Mouse (Mus musculus): ENCODE results near the gene Rpl10a. TPM values are rescaled to one million over a fixed set of nuclear protein-coding genes. Genes with fewer than 3 reads are reported as not detected.
A peak's percentile ranks its signal among the peaks of the same experiment; 100 is the strongest.

Rpl10a gene
- total and polyA plus RNA-seq, 2 experiments from 2014 or later: 366 to 1,161 TPM

DNA sequence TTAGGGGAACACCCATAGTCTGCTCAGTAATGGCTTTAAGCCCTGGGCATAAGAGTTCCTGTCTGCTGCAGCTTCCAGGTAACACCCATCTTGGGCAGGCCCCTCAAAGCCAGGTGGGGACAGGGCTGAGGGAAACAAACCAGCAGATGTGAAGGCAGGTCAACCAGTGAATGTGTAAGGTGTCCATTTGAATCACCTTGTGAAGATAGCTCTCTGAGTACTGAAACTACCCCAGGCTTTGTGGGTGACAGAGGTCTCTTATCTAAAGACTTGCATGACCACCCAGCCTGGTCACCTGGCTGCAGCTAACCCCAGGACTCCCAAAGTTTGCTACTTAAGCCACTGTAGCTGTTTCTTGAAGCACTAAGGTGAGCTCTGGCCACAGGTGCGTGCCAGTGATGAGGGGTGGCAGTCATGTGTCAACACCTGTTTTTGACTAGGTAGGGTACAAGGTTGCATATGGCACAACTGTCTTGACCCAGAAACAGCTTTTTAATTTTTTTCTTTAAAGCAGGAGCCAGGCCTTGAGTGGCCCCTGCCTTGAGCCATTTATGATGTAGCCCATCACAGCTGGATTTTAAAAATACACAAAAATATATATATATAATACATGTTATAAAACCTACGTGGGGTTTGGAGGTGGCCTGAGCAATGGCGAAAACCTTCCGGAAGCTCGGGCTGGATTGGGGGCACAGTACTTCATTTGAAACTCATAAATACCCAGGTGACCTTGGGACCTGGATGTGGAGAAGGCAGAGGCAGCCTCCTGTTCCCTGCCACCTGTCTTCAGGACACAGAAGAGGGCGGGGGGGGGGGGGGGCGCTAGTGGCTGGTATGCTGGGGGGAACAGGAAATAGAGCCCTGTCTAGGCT, 3.2 kb downstream of the Rpl10a start:
- TF ChIP-seq CTCF (IDR thresholded peaks at IDR 0.05; ENCODE audit: low read depth): no peak
- Histone ChIP-seq H3K36me3 (ENCODE audit: insufficient read depth) (peaks cover 18% of the 10 kb centered on the region), H3K4me2 (ENCODE audit: low read depth) (no peak overlapping the region), H3K27me3 (ENCODE audit: insufficient read depth, low read length) (no peaks in the 10 kb centered on the region), H3K9me3 (ENCODE audit: low read length) (no peaks in the 10 kb centered on the region), H3K9ac (no peak overlapping the region), H3K4me1 (ENCODE audit: insufficient read depth) (peaks cover 14% of the 10 kb centered on the region), H3K27ac (ENCODE audit: low read depth, low read length) (no peak overlapping the region), H3K4me3 (ENCODE audit: low read depth, low read length) (no peak overlapping the region)
- ATAC-seq (no peak), DNase-seq (no peak)
- 38% methylated on average over 6 of the region's 7 CpGs for WGBS

GRCm38 (mm10) chr17:28332113-28332914, 4.0 kb downstream of the Rpl10a start:
- H3K4me3 ChIP-seq (ENCODE audit: low read depth, low read length): no peak overlapping the region
- peaks cover 14% of the 10 kb centered on the region for H3K4me1 ChIP-seq (ENCODE audit: insufficient read depth)
- ATAC-seq (no peak), DNase-seq (no peak)
- H3K9me3 ChIP-seq (ENCODE audit: low read length): no peaks in the 10 kb centered on the region
- no peak overlapping the region for H3K27ac ChIP-seq (ENCODE audit: low read depth, low read length)
- H3K36me3 ChIP-seq (ENCODE audit: insufficient read depth): peaks cover 18% of the 10 kb centered on the region
- H3K4me2 ChIP-seq (ENCODE audit: low read depth): no peak overlapping the region
- no peaks in the 10 kb centered on the region for H3K27me3 ChIP-seq (ENCODE audit: insufficient read depth, low read length)
- 53% methylated on average over 13 of the region's 13 CpGs for WGBS
- no peak for TF ChIP-seq CTCF (IDR thresholded peaks at IDR 0.05; ENCODE audit: low read depth)
- no peak overlapping the region for H3K9ac ChIP-seq

- peaks cover 9% of the 10 kb centered on the region for H3K4me1 ChIP-seq (ENCODE audit: insufficient read depth)
- no peak for ATAC-seq
- H3K27ac ChIP-seq (ENCODE audit: low read depth, low read length): no peak overlapping the region
- H3K36me3 ChIP-seq (ENCODE audit: insufficient read depth): peaks cover 18% of the 10 kb centered on the region
- H3K9me3 ChIP-seq (ENCODE audit: low read length): no peaks in the 10 kb centered on the region
- 63% methylated on average over 31 of the region's 31 CpGs for WGBS
- TF ChIP-seq CTCF (IDR thresholded peaks at IDR 0.05; ENCODE audit: low read depth): no peak
- no peak overlapping the region for H3K4me2 ChIP-seq (ENCODE audit: low read depth)
- DNase-seq: no peak
- H3K4me3 ChIP-seq (ENCODE audit: low read depth, low read length): no peak overlapping the region
- no peaks in the 10 kb centered on the region for H3K27me3 ChIP-seq (ENCODE audit: insufficient read depth, low read length)
- no peak overlapping the region for H3K9ac ChIP-seq
Observed at GRCm38 (mm10) chr17:28332915-28333546, 4.8 kb downstream of the Rpl10a start.

GRCm38 (mm10) chr17:28335267-28335666, 7.0 kb downstream of the Rpl10a start:
- TF ChIP-seq CTCF (IDR thresholded peaks at IDR 0.05; ENCODE audit: low read depth): no peak
- peaks cover 10% of the 10 kb centered on the region for H3K36me3 ChIP-seq (ENCODE audit: insufficient read depth)
- no peak overlapping the region for H3K9ac ChIP-seq
- DNase-seq: no peak
- H3K27me3 ChIP-seq (ENCODE audit: insufficient read depth, low read length): no peaks in the 10 kb centered on the region
- H3K4me1 ChIP-seq (ENCODE audit: insufficient read depth): no peaks in the 10 kb centered on the region
- no peak overlapping the region for H3K4me2 ChIP-seq (ENCODE audit: low read depth)
- H3K9me3 ChIP-seq (ENCODE audit: low read length): no peaks in the 10 kb centered on the region
- ATAC-seq: no peak
- 74% methylated on average over 10 of the region's 10 CpGs for WGBS
- H3K27ac ChIP-seq (ENCODE audit: low read depth, low read length): no peak overlapping the region
- H3K4me3 ChIP-seq (ENCODE audit: low read depth, low read length): no peak overlapping the region

DNA sequence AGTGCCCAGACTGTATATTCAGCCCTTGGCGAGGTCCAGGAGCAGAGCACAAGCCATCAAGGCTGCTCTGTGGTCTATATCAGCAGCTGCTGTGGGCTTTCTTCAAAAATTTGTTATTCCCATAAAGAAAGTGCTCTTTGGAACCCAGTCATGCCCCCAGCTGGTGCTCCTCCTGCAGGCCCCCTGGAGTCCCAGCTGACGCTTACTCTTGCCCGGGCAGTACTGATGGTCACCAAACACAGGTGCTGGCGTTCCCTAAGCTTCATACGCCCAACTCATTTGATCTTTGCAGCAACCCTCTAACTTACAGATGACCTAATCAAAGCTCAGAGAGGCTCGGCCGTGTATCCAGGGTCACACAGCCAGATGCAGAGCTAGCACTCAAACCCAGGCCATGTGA, 9.3 kb downstream of the Rpl10a start:
- no peaks in the 10 kb centered on the region for H3K9me3 ChIP-seq (ENCODE audit: low read length)
- TF ChIP-seq CTCF (IDR thresholded peaks at IDR 0.05; ENCODE audit: low read depth): no peak
- DNase-seq (no peak), ATAC-seq (no peak)
- H3K4me2 ChIP-seq (ENCODE audit: low read depth): no peak overlapping the region
- no peak overlapping the region for H3K27ac ChIP-seq (ENCODE audit: low read depth, low read length)
- H3K27me3 ChIP-seq (ENCODE audit: insufficient read depth, low read length): no peaks in the 10 kb centered on the region
- H3K9ac ChIP-seq: no peak overlapping the region
- no peak overlapping the region for H3K4me3 ChIP-seq (ENCODE audit: low read depth, low read length)
- 90% methylated on average over 7 of the region's 7 CpGs for WGBS
- 0 out of 2 replicates have a peak, but pooled peaks cover 4% of the 10 kb centered on the region for H3K4me1 ChIP-seq (ENCODE audit: insufficient read depth)
- H3K36me3 ChIP-seq (ENCODE audit: insufficient read depth): no peaks in the 10 kb centered on the region

DNA sequence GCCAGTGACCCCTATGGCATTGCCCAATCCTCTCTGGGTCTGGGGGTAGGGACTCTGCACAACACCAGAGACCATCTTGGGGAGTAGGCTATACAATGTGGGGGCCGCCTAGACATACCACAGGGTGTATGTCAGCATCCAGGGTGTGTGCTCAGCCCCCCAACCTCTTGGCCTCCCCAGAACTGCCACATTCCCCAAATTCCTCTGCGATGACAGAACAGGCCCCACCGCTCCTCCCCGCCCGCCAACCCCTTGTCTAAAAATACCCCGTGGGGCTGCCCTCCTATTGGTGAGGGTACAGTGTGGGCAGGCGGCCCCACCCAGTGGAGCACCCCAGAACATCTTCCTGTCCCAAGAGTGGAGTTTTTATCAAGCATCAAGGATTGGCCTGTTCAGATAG, 12.3 kb downstream of the Rpl10a start:
- ATAC-seq (peak; percentile 3; the same call in 1 of the 2 replicates), DNase-seq (no peak)
- WGBS: 75% methylated on average over 7 of the region's 7 CpGs
- 0 out of 2 replicates have a peak overlapping the region, but pooled peaks have one; percentile 46 for H3K4me2 ChIP-seq (ENCODE audit: low read depth)
- no peak for TF ChIP-seq CTCF (IDR thresholded peaks at IDR 0.05; ENCODE audit: low read depth)
- no peaks in the 10 kb centered on the region for H3K9me3 ChIP-seq (ENCODE audit: low read length)
- no peak overlapping the region for H3K27ac ChIP-seq (ENCODE audit: low read depth, low read length)
- H3K4me3 ChIP-seq (ENCODE audit: low read depth, low read length): no peak overlapping the region
- no peaks in the 10 kb centered on the region for H3K27me3 ChIP-seq (ENCODE audit: insufficient read depth, low read length)
- H3K4me1 ChIP-seq (ENCODE audit: insufficient read depth): 0 out of 2 replicates have a peak, but pooled peaks cover 4% of the 10 kb centered on the region
- 0 out of 2 replicates have a peak overlapping the region, but pooled peaks have one; percentile 39 for H3K9ac ChIP-seq
- no peaks in the 10 kb centered on the region for H3K36me3 ChIP-seq (ENCODE audit: insufficient read depth)
